Mouse (Mus musculus): Measurements from ENCODE around the gene Dnah2.

DNA sequence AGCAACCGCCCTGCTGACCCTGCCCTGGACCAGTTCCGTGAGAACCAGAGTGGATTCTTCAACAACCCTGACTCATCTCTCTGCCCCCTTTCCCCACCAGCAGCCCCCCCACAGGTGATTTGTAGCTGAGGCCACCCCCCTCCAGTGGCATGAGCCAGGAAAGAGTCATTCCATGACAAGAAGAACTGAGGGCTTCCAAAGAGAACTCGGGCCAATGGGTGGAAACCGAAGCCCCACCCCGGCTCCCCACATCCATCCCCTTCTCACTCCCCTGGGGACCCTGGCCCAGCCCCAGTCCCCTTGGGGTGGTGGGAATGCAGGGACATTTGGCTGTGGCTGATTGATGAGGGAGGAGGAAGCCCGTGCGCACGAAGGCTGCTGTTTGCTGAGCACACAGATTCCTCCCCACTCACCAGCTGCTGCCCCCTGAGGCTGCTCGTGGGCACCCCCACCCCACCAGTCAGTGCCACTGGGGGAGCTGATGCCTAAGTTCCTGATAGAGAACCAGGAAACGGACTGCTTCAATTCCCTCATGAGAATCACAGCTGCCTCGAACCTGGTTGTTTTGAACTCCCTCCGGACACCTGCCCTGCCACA is at the start of gene Dnah2:
- TF ChIP-seq EP300 (IDR thresholded peaks at IDR 0.05; ENCODE audit: insufficient read depth, low read depth, low read length) (no peak), CTCF (IDR thresholded peaks at IDR 0.05; ENCODE audit: low read depth, low read length) (no peak), POLR2A (IDR thresholded peaks at IDR 0.05; ENCODE audit: insufficient read depth, low read length) (no peak)

All from ES-Bruce4 (cell line).